Mouse (Mus musculus) myocyte (in vitro differentiated cells): Measurements from ENCODE around the gene Mael. TPM values are rescaled to one million over a fixed set of nuclear protein-coding genes. Genes with fewer than 3 reads are reported as not detected.

Experiments used
- H3K27me3 ChIP-seq: one replicate; pipeline ENCODE4 v1.6.1; 2011; ENCODE audit not compliant: control insufficient read depth, insufficient read depth, insufficient read length
- H3K36me3 ChIP-seq: one replicate; pipeline ENCODE4 v1.6.1; 2011; ENCODE audit not compliant: control insufficient read depth, insufficient read depth
- H3K4me2 ChIP-seq: one replicate; pipeline ENCODE4 v1.6.1; 2011; ENCODE audit warnings: low read depth, control low read depth
- H3K4me3 ChIP-seq: one replicate; pipeline ENCODE4 v1.5.1; 2011; ENCODE audit warnings: mild to moderate bottlenecking, control low read depth, moderate library complexity
- H3K79me2 ChIP-seq: one replicate; pipeline ENCODE4 v1.6.1; 2011; ENCODE audit not compliant: control insufficient read depth, insufficient read depth
- H3ac ChIP-seq: one replicate; pipeline ENCODE4 v1.6.1; 2011; ENCODE audit not compliant: control insufficient read depth, insufficient read length
- CEBPB ChIP-seq: IDR thresholded peaks from 2 replicates; pipeline ENCODE4 v1.6.1; 2011; ENCODE audit warnings: mild to moderate bottlenecking, moderate library complexity; ENCODE audit not compliant: poor library complexity, insufficient read depth, severe bottlenecking
- E2F4 ChIP-seq: IDR thresholded peaks from one replicate; pipeline ENCODE4 v1.6.1; 2011; ENCODE audit warnings: mild to moderate bottlenecking, control low read depth, moderate library complexity; ENCODE audit not compliant: insufficient read depth
- MAX ChIP-seq: IDR thresholded peaks from one replicate; pipeline ENCODE4 v1.6.1; 2011; ENCODE audit warnings: low read depth, mild to moderate bottlenecking, control low read depth
- MYOD1 ChIP-seq, 3 experiments: IDR thresholded peaks; one replicate each; pipeline ENCODE4 v1.6.1; 2011; ENCODE audit warnings: control low read depth in 2 of 3, low read depth in 2 of 3, mild to moderate bottlenecking in 2 of 3, moderate library complexity in 1 of 3; ENCODE audit not compliant: insufficient read length in 2 of 3, control insufficient read depth in 1 of 3
- MYOG ChIP-seq, 3 experiments: IDR thresholded peaks; one replicate each; pipeline ENCODE4 v1.6.1; 2011; ENCODE audit warnings: control low read depth in 2 of 3, low read depth in 2 of 3, mild to moderate bottlenecking in 2 of 3; ENCODE audit not compliant: insufficient read length in 2 of 3, control insufficient read depth in 1 of 3, insufficient read depth in 1 of 3
- POLR2A ChIP-seq: IDR thresholded peaks from one replicate; pipeline ENCODE4 v1.6.1; 2011; ENCODE audit warnings: low read depth, mild to moderate bottlenecking, control low read depth, moderate library complexity; ENCODE audit not compliant: insufficient read length
- POLR2AphosphoS2 ChIP-seq: IDR thresholded peaks from one replicate; pipeline ENCODE4 v1.6.1; 2011; ENCODE audit warnings: low read depth, control low read depth; ENCODE audit not compliant: insufficient read length
- REST ChIP-seq: IDR thresholded peaks from one replicate; pipeline ENCODE4 v1.6.1; 2011; ENCODE audit warnings: mild to moderate bottlenecking, control low read depth, moderate library complexity; ENCODE audit not compliant: insufficient read depth, insufficient read length
- SRF ChIP-seq: IDR thresholded peaks from one replicate; pipeline ENCODE4 v1.6.1; 2011; ENCODE audit warnings: low read depth; ENCODE audit not compliant: control insufficient read depth, insufficient read length
- TCF12 ChIP-seq: IDR thresholded peaks from one replicate; pipeline ENCODE4 v1.6.1; 2011; ENCODE audit warnings: mild to moderate bottlenecking, control low read depth; ENCODE audit not compliant: poor library complexity, insufficient read depth, severe bottlenecking
- TCF3 ChIP-seq: IDR thresholded peaks from one replicate; pipeline ENCODE4 v1.6.1; 2011; ENCODE audit warnings: low read depth, control low read depth; ENCODE audit not compliant: insufficient read length
- USF1 ChIP-seq: IDR thresholded peaks from one replicate; pipeline ENCODE4 v1.6.1; 2011; ENCODE audit warnings: low read depth, mild to moderate bottlenecking, control low read depth, moderate library complexity
- polyA plus RNA-seq: library from polyadenylated mRNA; unstranded; fragments of >200 nt; fragmentation: generic; extraction: Trizol; gene quantifications from one replicate; pipeline ENCODE4 v1.2.1, GENCODE M21; 2012; ENCODE audit warnings: missing spikeins

Gene Mael
- polyA plus RNA-seq, 1 experiment = not detected

GRCm38 (mm10) chr1:166165159-166165558 lies 73.4 kb downstream of the Mael start:
- TF ChIP-seq E2F4 = no peak
- no peak for TF ChIP-seq MYOD1 (IDR thresholded peaks at IDR 0.05; ENCODE audit: control insufficient read depth in 1 of 3, insufficient read length in 2 of 3, low read depth in 2 of 3)
- TF ChIP-seq REST = no peak
- TF ChIP-seq CEBPB = no peak
- no peak for TF ChIP-seq MYOG (IDR thresholded peaks at IDR 0.05; ENCODE audit: control insufficient read depth in 1 of 3, insufficient read depth in 1 of 3, insufficient read length in 2 of 3, low read depth in 2 of 3)
- TF ChIP-seq TCF12 = no peak
- no peak for TF ChIP-seq MAX
- TF ChIP-seq USF1 = no peak
- TF ChIP-seq TCF3 = no peak
- TF ChIP-seq POLR2A = no peak
- Histone ChIP-seq H3K4me3 (no peak overlapping the region), H3ac (no peak overlapping the region), H3K27me3 (peaks cover 12% of the 10 kb centered on the region), H3K36me3 (no peaks in the 10 kb centered on the region), H3K4me2 (no peak overlapping the region), H3K79me2 (no peaks in the 10 kb centered on the region)

GRCm38 (mm10) chr1:166164580-166164979 lies 74.0 kb downstream of the Mael start:
- H3K36me3 ChIP-seq = no peaks in the 10 kb centered on the region
- TF ChIP-seq TCF3 = no peak
- TF ChIP-seq MAX = no peak
- no peak for TF ChIP-seq POLR2AphosphoS2
- TF ChIP-seq E2F4 = no peak
- no peaks in the 10 kb centered on the region for H3K79me2 ChIP-seq
- H3K4me2 ChIP-seq = no peak overlapping the region
- H3K27me3 ChIP-seq = peaks cover 12% of the 10 kb centered on the region
- H3ac ChIP-seq = no peak overlapping the region
- no peak overlapping the region for H3K4me3 ChIP-seq

- Histone ChIP-seq H3K4me2 (no peak overlapping the region), H3K36me3 (no peaks in the 10 kb centered on the region), H3K4me3 (no peak overlapping the region), H3K27me3 (peaks cover 12% of the 10 kb centered on the region), H3ac (no peak overlapping the region), H3K79me2 (no peaks in the 10 kb centered on the region)
- TF ChIP-seq MAX (no peak), POLR2AphosphoS2 (no peak)
Observed at GRCm38 (mm10) chr1:166160569-166161445, 77.7 kb downstream of the Mael start.

GRCm38 (mm10) chr1:166160111-166160510 lies 78.4 kb downstream of the Mael start:
- H3K36me3 ChIP-seq = no peaks in the 10 kb centered on the region
- H3K4me2 ChIP-seq = no peak overlapping the region
- no peak overlapping the region for H3K4me3 ChIP-seq
- H3ac ChIP-seq = no peak overlapping the region
- H3K79me2 ChIP-seq = no peaks in the 10 kb centered on the region
- no peak for TF ChIP-seq MYOD1 (IDR thresholded peaks at IDR 0.05; ENCODE audit: control insufficient read depth in 1 of 3, insufficient read length in 2 of 3, low read depth in 2 of 3)
- H3K27me3 ChIP-seq = peaks cover 13% of the 10 kb centered on the region

GRCm38 (mm10) chr1:166158664-166159063 lies 79.9 kb downstream of the Mael start:
- no peak for TF ChIP-seq SRF
- TF ChIP-seq MAX = no peak
- TF ChIP-seq POLR2A = no peak
- no peak for TF ChIP-seq TCF3
- no peak for TF ChIP-seq CEBPB
- TF ChIP-seq USF1 = no peak
- TF ChIP-seq REST = no peak
- TF ChIP-seq POLR2AphosphoS2 = no peak
- no peak for TF ChIP-seq E2F4
- no peak for TF ChIP-seq MYOG (IDR thresholded peaks at IDR 0.05; ENCODE audit: control insufficient read depth in 1 of 3, insufficient read depth in 1 of 3, insufficient read length in 2 of 3, low read depth in 2 of 3)
- no peak for TF ChIP-seq MYOD1 (IDR thresholded peaks at IDR 0.05; ENCODE audit: control insufficient read depth in 1 of 3, insufficient read length in 2 of 3, low read depth in 2 of 3)
- no peak for TF ChIP-seq TCF12
- Histone ChIP-seq H3ac (no peak overlapping the region), H3K36me3 (no peaks in the 10 kb centered on the region), H3K79me2 (no peaks in the 10 kb centered on the region), H3K4me2 (no peak overlapping the region), H3K4me3 (no peak overlapping the region), H3K27me3 (peaks cover 12% of the 10 kb centered on the region)

- Histone ChIP-seq H3K27me3 (peaks cover 9% of the 10 kb centered on the region), H3K4me2 (no peak overlapping the region), H3K36me3 (no peaks in the 10 kb centered on the region), H3ac (no peak overlapping the region), H3K79me2 (no peaks in the 10 kb centered on the region), H3K4me3 (no peak overlapping the region)
- TF ChIP-seq TCF3 = no peak
- TF ChIP-seq MAX = no peak
- TF ChIP-seq TCF12 = no peak
- TF ChIP-seq POLR2A = no peak
- TF ChIP-seq MYOD1 (IDR thresholded peaks at IDR 0.05; ENCODE audit: control insufficient read depth in 1 of 3, insufficient read length in 2 of 3, low read depth in 2 of 3) = no peak
Observed at GRCm38 (mm10) chr1:166157712-166158111, 80.8 kb downstream of the Mael start.
